Mouse (Mus musculus) stomach, postnatal 0 days (tissue): Measurements from ENCODE around the gene Mast4. TPM values are rescaled to one million over a fixed set of nuclear protein-coding genes. Genes with fewer than 3 reads are reported as not detected.

Experiments
- ATAC-seq: fragments of 200-750 bp; cut with Nextera tagmentation; 2 replicates; pipeline ENCODE4 v1.8.0; 2017; ENCODE audit not compliant: low FRiP score, low TSS enrichment
- DNase-seq: peaks from one replicate; pipeline ENCODE4 v3.0.0-alpha.2; 2016; ENCODE audit warnings: low spot score
- H3K27ac ChIP-seq: fragments of 300-500 bp; sonication (generic); replicated peaks from 2 replicates; pipeline ENCODE4 v1.5.1; 2014; ENCODE audit warnings: mild to moderate bottlenecking, control low read depth
- H3K27me3 ChIP-seq: fragments of 300-500 bp; sonication (generic); 2 replicates; pipeline ENCODE4 v1.6.1; 2014; ENCODE audit warnings: low read length; ENCODE audit not compliant: control insufficient read depth, insufficient read depth
- H3K36me3 ChIP-seq: fragments of 300-500 bp; sonication (generic); 2 replicates; pipeline ENCODE4 v1.6.1; 2014; ENCODE audit warnings: low read length, mixed read lengths; ENCODE audit not compliant: control insufficient read depth, insufficient read depth
- H3K4me1 ChIP-seq: fragments of 300-500 bp; sonication (generic); replicated peaks from 2 replicates; pipeline ENCODE4 v1.6.1; 2014; ENCODE audit warnings: antibody characterized with exemption; ENCODE audit not compliant: control insufficient read depth, insufficient read depth
- H3K4me2 ChIP-seq: fragments of 300-500 bp; sonication (generic); replicated peaks from 2 replicates; pipeline ENCODE4 v1.6.1; 2014; ENCODE audit warnings: low read depth, mild to moderate bottlenecking, control low read depth, moderate library complexity
- H3K4me3 ChIP-seq: fragments of 300-500 bp; sonication (generic); 2 replicates; pipeline ENCODE4 v1.5.1; 2014; ENCODE audit warnings: low read depth, low read length, control low read depth
- H3K9ac ChIP-seq: fragments of 300-500 bp; sonication (generic); 2 replicates; pipeline ENCODE4 v1.6.1; 2014; ENCODE audit warnings: mild to moderate bottlenecking, low read length, control low read depth, mixed read lengths
- H3K9me3 ChIP-seq: fragments of 300-500 bp; sonication (generic); 2 replicates; pipeline ENCODE4 v1.6.1; 2016; ENCODE audit warnings: low read length; ENCODE audit not compliant: control insufficient read depth
- CTCF ChIP-seq: IDR thresholded peaks from 2 replicates; pipeline ENCODE4 v1.5.1; 2016; ENCODE audit warnings: antibody characterized with exemption, low read depth, mild to moderate bottlenecking, moderate library complexity
- EP300 ChIP-seq: optimal IDR thresholded peaks from 2 replicates; pipeline ENCODE3; 2016; ENCODE audit warnings: antibody characterized with exemption
- WGBS: fragments of 180-500 bp; shearing (Covaris S2); extraction: QIAGEN DNeasy Blood & Tissue Kit; methylation state at CpG from one replicate; pipeline ENCODE4 v1.1.7; 2014; 5-methylcytosine and 5-hydroxymethylcytosine counted together
- polyA plus RNA-seq: library from polyadenylated mRNA; unstranded; fragments of >200 nt; fragmentation: Nextera tagmentation; extraction: Ambion mirVana; gene quantifications from 2 replicates; pipeline ENCODE4 v1.2.1, GENCODE M21; 2015

Gene Mast4
- polyA plus RNA-seq, 1 experiment from 2014 or later: 18.2 TPM

DNA sequence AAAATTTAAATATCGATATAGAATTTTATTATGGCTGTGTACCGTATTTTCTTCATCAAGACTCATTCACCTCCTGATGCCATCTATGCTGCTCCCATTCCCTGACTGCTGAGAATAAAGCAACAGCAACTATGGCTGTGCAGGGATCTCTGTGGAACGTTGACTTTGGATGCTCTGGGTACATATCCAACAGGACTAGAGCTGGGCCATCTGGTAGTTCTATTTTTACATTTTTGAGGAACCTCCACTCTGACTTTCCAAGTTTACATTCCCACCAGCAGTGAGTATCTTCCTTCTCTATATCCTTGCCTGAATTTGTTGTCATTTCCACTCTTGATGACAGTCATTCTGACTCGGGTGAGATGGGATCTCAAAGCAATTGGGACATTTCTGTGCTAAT, 26.0 kb downstream of the Mast4 start:
- WGBS: 75% methylated on average over 4 of the region's 4 CpGs
- H3K27me3 ChIP-seq: no peaks in the 10 kb centered on the region
- H3K9ac ChIP-seq: no peak overlapping the region
- ATAC-seq (no peak), DNase-seq (no peak)
- no peak overlapping the region for H3K4me3 ChIP-seq
- TF ChIP-seq CTCF: no peak
- TF ChIP-seq EP300: no peak
- no peak overlapping the region for H3K27ac ChIP-seq
- H3K36me3 ChIP-seq: no peaks in the 10 kb centered on the region
- no peaks in the 10 kb centered on the region for H3K4me1 ChIP-seq
- no peaks in the 10 kb centered on the region for H3K9me3 ChIP-seq
- no peak overlapping the region for H3K4me2 ChIP-seq

GRCm38 (mm10) chr13:103303826-103304225, 30.5 kb downstream of the Mast4 start:
- no peak overlapping the region for H3K9ac ChIP-seq
- H3K36me3 ChIP-seq: no peaks in the 10 kb centered on the region
- DNase-seq (no peak), ATAC-seq (no peak)
- TF ChIP-seq EP300 (no peak), CTCF (no peak)
- no peak overlapping the region for H3K4me2 ChIP-seq
- H3K4me3 ChIP-seq: no peak overlapping the region
- WGBS: 54% methylated on average over 9 of the region's 9 CpGs
- H3K27ac ChIP-seq: no peak overlapping the region
- H3K4me1 ChIP-seq: no peaks in the 10 kb centered on the region
- H3K9me3 ChIP-seq: no peaks in the 10 kb centered on the region
- H3K27me3 ChIP-seq: no peaks in the 10 kb centered on the region

DNA sequence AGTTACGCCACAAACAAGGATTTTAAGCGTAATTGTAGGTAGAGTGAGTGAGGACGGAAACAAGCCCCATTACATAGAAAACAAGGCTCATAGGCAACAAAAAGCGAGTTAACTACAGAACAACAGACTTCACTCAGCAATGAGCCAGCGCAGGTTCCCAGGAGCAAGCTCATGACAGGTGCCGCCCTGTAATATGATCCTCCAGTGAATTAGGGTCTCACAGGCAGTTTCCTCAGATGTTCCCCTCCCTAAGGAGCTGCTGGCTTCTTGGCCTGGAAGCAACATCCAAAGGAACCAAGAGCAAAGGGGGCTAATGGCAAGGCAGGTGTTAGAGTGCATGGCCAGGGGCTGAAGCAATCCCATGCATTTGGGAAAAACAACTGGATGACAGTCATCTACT, 31.8 kb downstream of the Mast4 start:
- Histone ChIP-seq H3K4me2 (no peak overlapping the region), H3K4me3 (no peak overlapping the region), H3K4me1 (no peaks in the 10 kb centered on the region), H3K36me3 (no peaks in the 10 kb centered on the region), H3K27me3 (no peaks in the 10 kb centered on the region), H3K9me3 (no peaks in the 10 kb centered on the region), H3K9ac (no peak overlapping the region), H3K27ac (no peak overlapping the region)
- ATAC-seq: no peak
- no peak for DNase-seq
- WGBS: 67% methylated on average over 6 of the region's 6 CpGs
- TF ChIP-seq EP300: no peak
- no peak for TF ChIP-seq CTCF

DNA sequence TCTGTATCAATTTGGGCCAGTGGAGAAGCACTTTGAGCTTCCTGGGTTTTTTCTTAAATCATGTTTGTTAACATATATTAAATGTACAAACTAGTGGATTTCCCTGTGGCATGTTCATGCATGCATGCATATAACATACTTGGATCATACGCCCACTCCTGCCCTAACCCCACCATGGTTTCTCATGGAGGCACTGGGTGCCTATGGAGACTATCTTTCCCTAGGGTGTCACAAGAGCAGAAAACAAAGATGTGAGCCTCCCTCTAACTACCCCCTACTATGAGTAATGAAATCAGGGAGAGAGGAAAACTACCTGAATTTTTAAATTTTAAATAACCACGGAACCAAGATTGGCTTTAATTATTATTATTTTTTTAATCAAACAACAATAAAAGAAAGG, 32.2 kb downstream of the Mast4 start:
- H3K4me2 ChIP-seq: no peak overlapping the region
- H3K27ac ChIP-seq: no peak overlapping the region
- DNase-seq (no peak), ATAC-seq (no peak)
- H3K36me3 ChIP-seq: no peaks in the 10 kb centered on the region
- no peak overlapping the region for H3K4me3 ChIP-seq
- TF ChIP-seq EP300 (no peak), CTCF (no peak)
- no peaks in the 10 kb centered on the region for H3K4me1 ChIP-seq
- H3K27me3 ChIP-seq: no peaks in the 10 kb centered on the region
- H3K9me3 ChIP-seq: no peaks in the 10 kb centered on the region
- H3K9ac ChIP-seq: no peak overlapping the region
- WGBS: 84% methylated on average over 2 of the region's 2 CpGs

DNA sequence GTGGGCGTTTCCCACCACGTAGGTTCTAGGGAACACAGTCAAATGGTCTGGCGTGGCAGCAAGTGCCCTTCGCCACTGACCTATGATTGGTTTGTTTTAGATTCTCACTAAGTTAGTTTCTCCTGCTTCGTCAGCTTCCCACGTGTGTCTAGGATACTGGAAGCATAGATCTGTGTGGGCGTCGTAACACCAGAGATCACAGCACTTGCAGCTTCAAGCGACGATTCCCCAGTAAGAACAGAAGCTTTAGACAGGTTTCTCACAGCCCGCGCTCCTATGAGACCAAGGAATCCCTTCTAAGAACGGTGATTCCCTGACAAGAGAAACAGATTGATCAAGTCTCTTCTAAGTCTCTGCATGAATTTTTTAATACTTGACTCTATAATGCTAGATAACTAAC, 39.9 kb downstream of the Mast4 start:
- no peak overlapping the region for H3K27ac ChIP-seq
- H3K9me3 ChIP-seq: no peaks in the 10 kb centered on the region
- TF ChIP-seq CTCF (no peak), EP300 (no peak)
- H3K36me3 ChIP-seq: no peaks in the 10 kb centered on the region
- H3K4me2 ChIP-seq: no peak overlapping the region
- H3K4me3 ChIP-seq: no peak overlapping the region
- no peaks in the 10 kb centered on the region for H3K4me1 ChIP-seq
- H3K9ac ChIP-seq: no peak overlapping the region
- no peaks in the 10 kb centered on the region for H3K27me3 ChIP-seq
- 85% methylated on average over 13 of the region's 13 CpGs for WGBS
- DNase-seq (no peak), ATAC-seq (no peak)

- no peaks in the 10 kb centered on the region for H3K4me1 ChIP-seq
- H3K27me3 ChIP-seq: no peaks in the 10 kb centered on the region
- DNase-seq (no peak), ATAC-seq (no peak)
- 81% methylated on average over 1 of the region's 1 CpGs for WGBS
- no peak overlapping the region for H3K4me3 ChIP-seq
- TF ChIP-seq EP300 (no peak), CTCF (no peak)
- H3K4me2 ChIP-seq: no peak overlapping the region
- no peaks in the 10 kb centered on the region for H3K9me3 ChIP-seq
- H3K9ac ChIP-seq: no peak overlapping the region
- no peak overlapping the region for H3K27ac ChIP-seq
- H3K36me3 ChIP-seq: no peaks in the 10 kb centered on the region
Observed at GRCm38 (mm10) chr13:103293121-103293520, 41.2 kb downstream of the Mast4 start.
